Mouse (Mus musculus) embryonic fibroblast, embryonic 13.5 days (primary cell): ENCODE results near the gene Slc22a18. TPM values are rescaled to one million over a fixed set of nuclear protein-coding genes. Genes with fewer than 3 reads are reported as not detected.
A peak's percentile ranks its signal among the peaks of the same experiment; 100 is the strongest.

Experiments
- H3K27ac ChIP-seq: 2 replicates; pipeline ENCODE4 v1.5.1; 2012; ENCODE audit warnings: low read length, control low read depth, inconsistent platforms; ENCODE audit not compliant: insufficient read depth
- H3K4me1 ChIP-seq: 2 replicates; pipeline ENCODE4 v1.6.1; 2011; ENCODE audit warnings: low read length; ENCODE audit not compliant: control insufficient read depth, insufficient read depth
- H3K4me3 ChIP-seq: 2 replicates; pipeline ENCODE4 v1.5.1; 2011; ENCODE audit warnings: mild to moderate bottlenecking, control low read depth, low read length; ENCODE audit not compliant: insufficient read depth
- CTCF ChIP-seq: IDR thresholded peaks from 2 replicates; pipeline ENCODE4 v1.5.1; 2011; ENCODE audit warnings: mild to moderate bottlenecking, control low read depth, low read length, moderate library complexity, borderline replicate concordance; ENCODE audit not compliant: insufficient read depth
- POLR2A ChIP-seq: IDR thresholded peaks from 2 replicates; pipeline ENCODE4 v1.6.1; 2011; ENCODE audit warnings: low read depth, mild to moderate bottlenecking, control low read depth, low read length, moderate library complexity
- polyA plus RNA-seq: library from polyadenylated mRNA; stranded (reverse); fragments of >200 nt; gene quantifications from 2 replicates; pipeline ENCODE4 v1.2.4, GENCODE M21; 2011; ENCODE audit warnings: low read depth; ENCODE audit not compliant: missing spikeins, insufficient read length

The Slc22a18 gene
- polyA plus RNA-seq, 1 experiment: 3.9 TPM

- no peak for TF ChIP-seq CTCF
- no peak for TF ChIP-seq POLR2A
- Histone ChIP-seq H3K27ac (no peak within 1 kb of the TSS), H3K4me3 (peak within 1 kb of the TSS; percentile 35), H3K4me1 (no peaks in the 10 kb centered on the region; the same call in 1 of the 2 replicates)
Measured at GRCm38 (mm10) chr7:143502418-143503200, 29.1 kb downstream of the Slc22a18 start, which contains the start of gene Phlda2. Gene Phlda2 (minus strand): TSS chr7:143503150.

GRCm38 (mm10) chr7:143503926-143504325, 30.4 kb downstream of the Slc22a18 start:
- Histone ChIP-seq H3K27ac (no peak overlapping the region), H3K4me1 (no peaks in the 10 kb centered on the region; the same call in 1 of the 2 replicates), H3K4me3 (no peak overlapping the region)
- TF ChIP-seq CTCF (no peak), POLR2A (no peak)

- TF ChIP-seq CTCF: no peak
- TF ChIP-seq POLR2A: no peak
- Histone ChIP-seq H3K27ac (no peak overlapping the region), H3K4me1 (no peaks in the 10 kb centered on the region; the same call in 1 of the 2 replicates), H3K4me3 (no peak overlapping the region)
Measured at GRCm38 (mm10) chr7:143505411-143505810, 31.9 kb downstream of the Slc22a18 start.

GRCm38 (mm10) chr7:143505823-143506222, 32.3 kb downstream of the Slc22a18 start:
- Histone ChIP-seq H3K27ac (no peak overlapping the region), H3K4me1 (no peaks in the 10 kb centered on the region; the same call in 1 of the 2 replicates), H3K4me3 (no peak overlapping the region)
- TF ChIP-seq POLR2A (no peak), CTCF (peak; percentile 40; the same call in 1 of the 2 replicates)

- Histone ChIP-seq H3K4me3 (no peak overlapping the region), H3K4me1 (no peaks in the 10 kb centered on the region; the same call in 1 of the 2 replicates), H3K27ac (no peak overlapping the region)
- TF ChIP-seq CTCF (no peak), POLR2A (no peak)
Measured at GRCm38 (mm10) chr7:143506271-143506670, 32.7 kb downstream of the Slc22a18 start.

- TF ChIP-seq POLR2A (no peak), CTCF (peak; percentile 26; the same call in 1 of the 2 replicates)
Measured at GRCm38 (mm10) chr7:143506675-143507074, 33.1 kb downstream of the Slc22a18 start.

GRCm38 (mm10) chr7:143509566-143509965, 36.0 kb downstream of the Slc22a18 start:
- no peak overlapping the region for H3K4me3 ChIP-seq
- no peaks in the 10 kb centered on the region for H3K4me1 ChIP-seq
- TF ChIP-seq CTCF: no peak
- no peak for TF ChIP-seq POLR2A
- H3K27ac ChIP-seq: no peak overlapping the region

More at GRCm38 (mm10) chr7:143506675-143507074, 33.1 kb downstream of the Slc22a18 start:
- Histone ChIP-seq H3K4me1 (no peaks in the 10 kb centered on the region; the same call in 1 of the 2 replicates), H3K27ac (no peak overlapping the region), H3K4me3 (no peak overlapping the region)

- Histone ChIP-seq H3K4me1 (no peaks in the 10 kb centered on the region), H3K4me3 (no peak overlapping the region), H3K27ac (no peak overlapping the region)
- TF ChIP-seq CTCF: no peak
- no peak for TF ChIP-seq POLR2A
Measured at GRCm38 (mm10) chr7:143510593-143511334, 37.2 kb downstream of the Slc22a18 start.

- Histone ChIP-seq H3K27ac (no peak overlapping the region), H3K4me1 (no peaks in the 10 kb centered on the region), H3K4me3 (no peak overlapping the region)
- no peak for TF ChIP-seq CTCF
- no peak for TF ChIP-seq POLR2A
Measured at GRCm38 (mm10) chr7:143511335-143511712, 37.8 kb downstream of the Slc22a18 start.

GRCm38 (mm10) chr7:143513763-143514415, 40.4 kb downstream of the Slc22a18 start:
- peaks cover 9% of the 10 kb centered on the region for H3K4me1 ChIP-seq
- no peak overlapping the region for H3K4me3 ChIP-seq
- TF ChIP-seq CTCF (no peak), POLR2A (no peak)
- no peak overlapping the region for H3K27ac ChIP-seq
